Mouse (Mus musculus): Measurements from ENCODE around the gene Prr15. TPM values are rescaled to one million over a fixed set of nuclear protein-coding genes. Genes with fewer than 3 reads are reported as not detected.

The Prr15 gene
- total RNA-seq, 2 experiments from 2014 or later = 1.7 to 2.2 TPM

DNA sequence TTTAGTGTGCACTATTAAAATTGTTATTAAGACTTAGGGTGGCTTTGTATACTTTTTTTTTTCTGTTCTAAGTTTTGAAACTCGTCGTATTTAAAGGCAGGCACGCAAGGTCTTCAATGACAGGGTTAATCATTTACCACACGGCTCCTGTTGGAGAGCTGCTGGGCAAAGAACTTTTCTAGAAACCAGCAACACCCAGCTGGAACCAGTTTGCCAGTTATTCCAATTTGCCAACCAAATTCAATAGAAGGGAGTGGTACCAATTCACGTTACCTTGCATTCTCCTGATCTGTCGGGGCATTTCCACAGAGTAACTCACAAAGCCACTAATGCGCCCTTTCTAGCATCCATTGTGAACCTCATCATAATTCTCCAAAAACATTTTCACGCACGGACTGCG is 4.5 kb downstream of the Prr15 start:
- intact Hi-C loops (cut with DNase I) = no loop called here
- DNase-seq = no peak

GRCm38 (mm10) chr6:54331765-54332164 is 6.1 kb downstream of the Prr15 start:
- no peak for DNase-seq
- intact Hi-C loops (cut with DNase I) = no loop called here

- no peak for DNase-seq
- intact Hi-C loops (cut with DNase I) = no loop called here
These were observed 6.6 kb downstream of the Prr15 start for GRCm38 (mm10) chr6:54332203-54332602.

DNA sequence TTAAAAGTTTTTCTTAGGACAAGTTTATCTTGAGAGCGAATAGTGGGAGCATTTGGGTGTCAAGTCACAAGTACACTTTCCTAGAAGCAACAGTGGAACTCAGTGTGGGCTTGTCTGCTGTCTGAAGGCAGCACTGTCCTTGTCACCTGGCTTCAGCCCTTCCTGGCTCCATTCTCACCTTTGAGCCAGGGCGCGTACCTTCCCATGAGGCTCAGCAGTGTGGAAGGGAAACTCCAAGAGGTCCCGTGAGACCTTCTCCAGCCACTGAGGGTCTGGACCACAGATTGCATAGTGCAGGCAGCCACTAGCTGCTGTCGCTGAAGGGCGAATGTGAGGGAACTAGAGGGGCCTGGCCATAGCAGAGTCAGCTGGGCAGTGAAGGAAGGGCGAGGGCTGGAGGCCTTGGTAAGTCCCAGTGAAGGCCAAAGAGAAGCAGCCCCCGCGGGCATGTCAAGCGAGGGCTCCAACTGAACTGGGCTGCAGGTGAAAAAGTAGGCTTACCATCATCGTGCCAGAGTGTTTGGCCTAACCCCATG is 7.5 kb downstream of the Prr15 start:
- no peak for DNase-seq
- intact Hi-C loops (cut with DNase I) = no loop called here

GRCm38 (mm10) chr6:54333652-54334396 is 8.2 kb downstream of the Prr15 start:
- DNase-seq = no peak
- intact Hi-C loops (cut with DNase I) = no loop called here

GRCm38 (mm10) chr6:54337321-54337720 is 11.7 kb downstream of the Prr15 start:
- intact Hi-C loops (cut with DNase I) = no loop called here
- DNase-seq = no peak

DNA sequence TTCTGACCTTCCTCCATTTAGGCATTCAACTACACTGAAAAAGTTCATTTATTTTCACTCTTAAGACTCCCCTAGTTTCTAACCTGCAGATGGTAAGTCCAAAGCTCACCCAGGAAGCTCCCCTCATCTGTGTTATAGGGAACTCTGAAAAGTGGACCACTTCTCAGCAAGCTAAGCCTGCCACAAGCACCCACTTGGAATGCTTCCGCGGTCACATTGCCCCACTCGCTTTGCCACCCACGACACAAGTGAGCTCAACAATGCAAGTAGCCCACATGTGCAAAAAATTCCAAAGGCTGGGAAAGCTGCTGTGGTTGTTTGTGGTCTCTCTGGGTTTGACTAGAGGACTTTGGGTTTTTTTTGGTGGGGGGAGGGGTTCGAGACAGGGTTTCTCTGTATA is 15.5 kb downstream of the Prr15 start:
- intact Hi-C loops (cut with DNase I) = no loop called here
- DNase-seq = no peak

GRCm38 (mm10) chr6:54342223-54342622 is 16.6 kb downstream of the Prr15 start:
- no peak for DNase-seq
- intact Hi-C loops (cut with DNase I) = no loop called here

DNA sequence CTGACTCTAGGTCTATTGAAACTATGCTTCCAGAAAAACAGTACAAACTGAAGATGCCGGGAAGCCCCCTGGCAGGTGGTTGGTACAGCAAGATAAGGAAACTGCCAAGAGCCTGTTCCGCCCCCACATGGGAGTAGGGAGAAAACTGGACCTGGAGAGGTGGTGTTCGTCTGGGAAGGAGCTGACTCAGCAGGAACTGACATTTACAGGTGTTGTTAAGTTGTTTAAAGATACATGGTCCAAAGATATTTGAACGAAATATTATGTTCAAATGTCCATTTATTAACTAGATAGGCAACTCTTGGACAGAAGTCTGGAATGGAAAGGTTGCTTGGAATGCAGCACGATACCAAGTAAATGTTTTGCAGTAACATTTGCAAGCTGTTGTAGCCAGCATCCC is 26.2 kb downstream of the Prr15 start:
- intact Hi-C loops (cut with DNase I) = no loop called here
- DNase-seq = no peak

- intact Hi-C loops (cut with DNase I) = no loop called here
- no peak for DNase-seq
These were observed 27.5 kb downstream of the Prr15 start for GRCm38 (mm10) chr6:54352931-54353690.

GRCm38 (mm10) chr6:54353698-54354097 is 28.1 kb downstream of the Prr15 start:
- no peak for DNase-seq
- intact Hi-C loops (cut with DNase I) = no loop called here

GRCm38 (mm10) chr6:54355626-54356025 is 30.0 kb downstream of the Prr15 start:
- intact Hi-C loops (cut with DNase I) = no loop called here
- no peak for DNase-seq

DNA sequence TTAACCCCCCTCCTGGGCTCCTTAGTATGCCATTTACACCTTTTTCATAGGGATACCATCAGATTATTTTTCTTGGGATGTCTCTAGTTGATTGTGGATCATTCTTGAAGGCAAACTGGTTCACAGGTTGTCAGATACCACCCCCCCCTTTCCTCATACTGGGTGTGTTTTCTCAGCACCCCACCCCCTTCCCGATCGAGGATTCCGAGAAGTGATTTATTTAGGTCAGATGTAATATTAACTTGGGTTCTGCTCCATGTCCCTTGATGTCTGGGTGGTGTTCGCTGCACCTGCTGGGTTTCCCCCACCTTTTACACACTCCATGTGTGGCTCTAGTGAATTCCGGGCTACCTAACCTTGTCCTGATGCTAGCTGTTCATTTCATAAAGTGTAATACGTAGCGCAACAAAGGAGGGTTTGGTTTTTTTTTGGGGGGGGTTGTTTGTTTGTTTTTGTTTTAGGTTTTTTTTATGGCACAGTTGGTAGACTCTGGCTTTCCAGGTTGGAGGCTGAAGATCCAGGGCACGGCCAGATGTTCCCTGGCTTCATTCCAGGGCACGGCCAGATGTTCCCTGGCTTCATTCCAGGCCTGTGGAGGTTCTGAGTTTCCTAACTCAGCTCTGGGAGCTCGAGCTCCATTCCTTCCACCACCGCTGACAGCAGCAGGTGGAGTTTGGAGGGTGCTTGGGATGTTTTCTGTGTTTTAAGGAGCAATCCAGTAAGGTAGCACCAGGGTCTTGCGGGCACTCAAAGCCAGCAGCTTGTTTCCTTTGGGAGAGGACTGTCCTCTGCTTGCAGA is 37.1 kb downstream of the Prr15 start:
- intact Hi-C loops (cut with DNase I) = no loop called here
- DNase-seq = no peak

- intact Hi-C loops (cut with DNase I) = loop anchor here (5.0 kb wide), 1 partner anchor 582 kb away; no protein-coding TSS in a partner anchor
- DNase-seq = no peak
These were observed 38.9 kb downstream of the Prr15 start for GRCm38 (mm10) chr6:54364406-54365136.

DNA sequence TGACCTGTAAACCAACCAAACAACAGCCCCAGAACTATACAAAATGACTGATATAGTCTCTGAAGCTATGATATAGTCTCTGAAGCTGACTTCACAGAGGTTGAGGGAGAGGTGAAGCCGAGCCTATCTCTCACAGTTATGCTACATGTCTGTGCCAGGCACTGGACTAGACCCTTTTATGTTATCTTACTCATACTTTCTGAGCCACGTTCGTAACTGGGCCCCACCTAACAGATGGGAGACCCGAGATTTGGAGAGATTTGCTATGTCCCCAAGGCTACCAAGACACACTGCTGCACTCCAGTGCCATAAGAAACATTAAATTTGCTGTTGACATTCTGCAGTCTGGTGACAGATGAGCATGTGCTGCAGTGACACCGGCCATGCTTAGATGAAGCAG is 41.0 kb downstream of the Prr15 start:
- no peak for DNase-seq
- intact Hi-C loops (cut with DNase I) = loop anchor here (2.0 to 5.0 kb wide), 2 partner anchors 110 to 584 kb away; no protein-coding TSS in a partner anchor

- intact Hi-C loops (cut with DNase I) = loop anchor here (2.0 to 5.0 kb wide), 2 partner anchors 41 to 586 kb away; no protein-coding TSS in a partner anchor
- peak in 1 of 2 experiments; percentile 42 for DNase-seq
These were observed 42.4 kb downstream of the Prr15 start for GRCm38 (mm10) chr6:54368071-54368470.

GRCm38 (mm10) chr6:54369913-54370542 is 44.4 kb downstream of the Prr15 start:
- no peak for DNase-seq
- intact Hi-C loops (cut with DNase I) = loop anchor here (2.0 to 5.0 kb wide), 2 partner anchors 43 to 588 kb away; no protein-coding TSS in a partner anchor

- intact Hi-C loops (cut with DNase I) = no loop called here
These were observed 46.2 kb downstream of the Prr15 start for GRCm38 (mm10) chr6:54371874-54372273.

GRCm38 (mm10) chr6:54379356-54379755 is 53.7 kb downstream of the Prr15 start:
- intact Hi-C loops (cut with DNase I) = no loop called here
- no peak for DNase-seq

More at GRCm38 (mm10) chr6:54371874-54372273, 46.2 kb downstream of the Prr15 start:
- no peak for DNase-seq
